In genomic region chr9:57954962-57955744, GRCm38 (mm10) we compare ENCODE assay signal across 17 mouse cellular contexts. TPM values are rescaled to one million over a fixed set of nuclear protein-coding genes. Genes with fewer than 3 reads are reported as not detected.
A peak's percentile ranks its signal among the peaks of the same experiment; 100 is the strongest.
DNase-seq lines count a peak whose midpoint lies in the region; TF ChIP-seq lines count a peak whose summit lies in the region.
"Had no signal": no experiment of that assay in that cellular context is flagged by ENCODE, and none has a peak within 500 bp of the region (broad histone marks: within the 10 kb centered on the region; RNA-seq: fewer than 3 reads in every experiment).

No protein-coding gene starts in this region.

- TF ChIP-seq CTCF in layer of hippocampus, adult 2 months (conservative IDR thresholded peaks at IDR 0.05) = no peak

- H3K4me3 ChIP-seq in layer of hippocampus, adult 2 months = no peak overlapping the region
- H3K4me3 ChIP-seq: embryonic facial prominence, embryonic 12.5 days; hindbrain, embryonic 13.5 days; liver, embryonic 12.5 days; midbrain, embryonic 12.5 days; stomach, embryonic 15.5 days had no signal

- peak overlapping the region; percentile 90 for H3K27ac ChIP-seq in layer of hippocampus, adult 2 months
- H3K27ac ChIP-seq: embryonic facial prominence, embryonic 12.5 days; hindbrain, embryonic 13.5 days; liver, embryonic 12.5 days; midbrain, embryonic 12.5 days; stomach, embryonic 15.5 days had no signal

- DNase-seq in layer of hippocampus, adult 2 months (ENCODE audit: low spot score in 2 of 2) = no peak
- DNase-seq in layer of hippocampus, postnatal 10 days (ENCODE audit: low spot score in 2 of 2) = no peak
- DNase-seq in urinary bladder, postnatal 14 days (ENCODE audit: low spot score) = peak; percentile 21
- DNase-seq in urinary bladder, postnatal 10 days (ENCODE audit: low spot score) = no peak
- DNase-seq in adrenal gland, postnatal 36 days = peak; percentile 71 to 75
- DNase-seq in lung, postnatal 14 days = no peak
- no peak for DNase-seq in lung, postnatal 36 days
- DNase-seq: cerebellum, adult 9-11 months; gastrocnemius, postnatal 25 days; kidney, adult 18-20 months; lung, postnatal 10 days; retina, postnatal 1 day had no signal

RNA-seq across cellular contexts. Expression of gene Sema7a, which starts 15.2 kb away (rescaled TPM):
- total RNA-seq in layer of hippocampus, adult 2 months (2021) = 100 to 1,000 TPM in 1 of 2 experiments, 10 to 100 TPM in 1; 94.4 to 102 TPM
- 100 to 1,000 TPM; 100 to 104 TPM for total RNA-seq in layer of hippocampus, postnatal 10 days (2021)
- 10 to 100 TPM in 1 of 2 experiments, 1 to 10 TPM in 1; 7.5 to 22.3 TPM for total RNA-seq in adrenal gland, postnatal 36 days (2021)

RNA-seq across cellular contexts. Expression of gene Ubl7, which starts 44.4 kb away (rescaled TPM):
- 10 to 100 TPM; 98.5 to 98.7 TPM for total RNA-seq in layer of hippocampus, adult 2 months (2021)
- total RNA-seq in layer of hippocampus, postnatal 10 days (2021) = 10 to 100 TPM; 95.3 to 98.4 TPM
- total RNA-seq in adrenal gland, postnatal 36 days (2021) = 10 to 100 TPM; 68.5 to 87.0 TPM

RNA-seq across cellular contexts. Expression of gene Cyp11a1, which starts 51.1 kb away (rescaled TPM):
- total RNA-seq in layer of hippocampus, adult 2 months (2021) = 1 to 10 TPM in 1 of 2 experiments, under 1 TPM in 1; 0.79 to 1.7 TPM
- total RNA-seq in layer of hippocampus, postnatal 10 days (2021) = 1 to 10 TPM; 1.2 to 1.9 TPM
- 1,000 to 10,000 TPM; 6,616 to 8,202 TPM for total RNA-seq in adrenal gland, postnatal 36 days (2021)

Comparison
In these comparisons a context has a peak if more than half of its experiments do, and no peak if none do; other contexts are left out.
1. DNase-seq: peak in urinary bladder, postnatal 14 days (single experiment) and adrenal gland, postnatal 36 days (2 of 2); none in layer of hippocampus, adult 2 months (0 of 2), layer of hippocampus, postnatal 10 days (0 of 2), urinary bladder, postnatal 10 days (single experiment), lung, postnatal 14 days (single experiment) and lung, postnatal 36 days (single experiment).
2. RNA of gene Sema7a, which starts 15.2 kb away (total RNA-seq): 100 to 104 TPM in layer of hippocampus, postnatal 10 days and 94.4 to 102 TPM in layer of hippocampus, adult 2 months; 7.5 to 22.3 TPM in adrenal gland, postnatal 36 days; every median in the first group is over 4 times any median in the second.
3. RNA of gene Cyp11a1, which starts 51.1 kb away (total RNA-seq): 6,616 to 8,202 TPM in adrenal gland, postnatal 36 days; 1.2 to 1.9 TPM in layer of hippocampus, postnatal 10 days and 0.79 to 1.7 TPM in layer of hippocampus, adult 2 months; every median in the first group is over 1,000 times any median in the second.